Mouse (Mus musculus) embryonic facial prominence, embryonic 12.5 days (tissue): ENCODE data around the gene Gm20547. TPM values are rescaled to one million over a fixed set of nuclear protein-coding genes. Genes with fewer than 3 reads are reported as not detected.
A peak's percentile ranks its signal among the peaks of the same experiment; 100 is the strongest.

Source experiments
- ATAC-seq: fragments of 200-750 bp; cut with Nextera tagmentation; 2 replicates; pipeline ENCODE4 v1.8.0; 2017; ENCODE audit not compliant: insufficient number of reproducible peaks, insufficient read depth, low FRiP score, low TSS enrichment
- H3K27ac ChIP-seq: fragments of 300-500 bp; sonication (generic); 2 replicates; pipeline ENCODE4 v1.5.1; 2016; ENCODE audit warnings: mild to moderate bottlenecking
- H3K27me3 ChIP-seq: fragments of 300-500 bp; sonication (generic); 2 replicates; pipeline ENCODE4 v1.6.1; 2016; ENCODE audit warnings: mild to moderate bottlenecking, moderate library complexity
- H3K36me3 ChIP-seq: fragments of 300-500 bp; sonication (generic); 2 replicates; pipeline ENCODE4 v1.6.1; 2016; ENCODE audit warnings: mild to moderate bottlenecking
- H3K4me1 ChIP-seq: fragments of 300-500 bp; sonication (generic); 2 replicates; pipeline ENCODE4 v1.6.1; 2016
- H3K4me2 ChIP-seq: fragments of 300-500 bp; sonication (generic); replicated peaks from 2 replicates; pipeline ENCODE4 v1.6.1; 2016; ENCODE audit warnings: mild to moderate bottlenecking, moderate library complexity
- H3K4me3 ChIP-seq: fragments of 300-500 bp; sonication (generic); 2 replicates; pipeline ENCODE4 v1.5.1; 2016; ENCODE audit warnings: mild to moderate bottlenecking
- H3K9ac ChIP-seq: fragments of 300-500 bp; sonication (generic); 2 replicates; pipeline ENCODE4 v1.6.1; 2016; ENCODE audit warnings: mild to moderate bottlenecking, moderate library complexity
- H3K9me3 ChIP-seq: fragments of 300-500 bp; sonication (generic); 2 replicates; pipeline ENCODE4 v1.6.1; 2016; ENCODE audit warnings: mild to moderate bottlenecking, moderate library complexity
- WGBS: fragments of 180-500 bp; shearing (Covaris S2); methylation state at CpG from one replicate; pipeline ENCODE4 v1.1.7; 2016; 5-methylcytosine and 5-hydroxymethylcytosine counted together
- polyA plus RNA-seq: library from polyadenylated mRNA; unstranded; fragments of >200 nt; fragmentation: Nextera tagmentation; extraction: Ambion mirVana; gene quantifications from 2 replicates; pipeline ENCODE4 v1.2.1, GENCODE M21; 2016

The Gm20547 gene
- 0.31 TPM in 1 of 2 replicates, not detected in the other for polyA plus RNA-seq

DNA sequence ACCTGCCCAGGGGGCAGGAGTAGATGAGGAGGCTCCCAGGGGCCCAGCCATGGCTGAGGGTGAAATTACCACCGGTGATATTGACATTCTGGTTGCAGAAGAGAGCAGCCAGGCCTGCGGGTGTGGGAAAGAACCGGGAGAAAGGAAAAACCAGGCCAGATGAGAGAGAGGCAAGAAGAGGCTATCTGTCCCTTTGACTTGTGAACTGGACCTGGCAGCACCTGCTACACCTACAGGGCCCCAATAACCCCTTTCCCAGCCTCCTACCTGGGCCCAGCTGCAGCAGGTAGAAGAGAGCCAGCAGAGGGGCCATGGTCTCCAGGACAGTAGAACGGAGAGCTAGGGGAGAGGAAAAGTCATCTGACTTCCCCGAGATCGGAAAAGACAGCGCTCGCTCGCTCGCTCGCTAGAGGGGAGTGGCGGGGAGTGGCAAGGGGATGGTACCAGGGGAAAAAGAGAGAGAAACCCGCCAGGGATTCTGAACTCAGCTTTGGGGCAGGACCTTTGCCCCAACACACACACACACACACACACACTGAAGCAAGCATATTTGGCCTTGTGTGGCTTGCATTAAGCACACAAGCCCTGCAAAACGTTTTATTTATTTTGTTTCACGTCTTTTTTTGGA is at the start of gene Gm20547:
Gene Gm20547, minus strand, starts transcription at position 360 of the 628 bp plus-strand sequence.
- Histone ChIP-seq H3K4me2 (no peak within 1 kb of the TSS), H3K9me3 (no peaks in the 10 kb centered on the region), H3K4me3 (no peak within 1 kb of the TSS), H3K36me3 (no peaks in the 10 kb centered on the region), H3K4me1 (peaks cover 20% of the 10 kb centered on the region), H3K9ac (no peak within 1 kb of the TSS), H3K27ac (no peak within 1 kb of the TSS), H3K27me3 (0 out of 2 replicates have a peak, but pooled peaks cover 4% of the 10 kb centered on the region)
- ATAC-seq: no peak
- WGBS: 6% methylated on average over 15 of the region's 15 CpGs

GRCm38 (mm10) chr17:34931061-34931734 is 49.4 kb upstream of the Gm20547 start, which contains the start of gene Neu1:
Neu1 (plus strand) TSS chr17:34931253.
- ATAC-seq: peak; percentile 93
- Histone ChIP-seq H3K27ac (no peak within 1 kb of the TSS), H3K27me3 (0 out of 2 replicates have a peak, but pooled peaks cover 4% of the 10 kb centered on the region), H3K9ac (peak within 1 kb of the TSS; percentile 83), H3K36me3 (no peaks in the 10 kb centered on the region), H3K4me1 (peaks cover 12% of the 10 kb centered on the region), H3K4me2 (peak within 1 kb of the TSS; percentile 97), H3K9me3 (no peaks in the 10 kb centered on the region), H3K4me3 (peak within 1 kb of the TSS; percentile 75)
- under 1% methylated on average over 38 of the region's 38 CpGs for WGBS

DNA sequence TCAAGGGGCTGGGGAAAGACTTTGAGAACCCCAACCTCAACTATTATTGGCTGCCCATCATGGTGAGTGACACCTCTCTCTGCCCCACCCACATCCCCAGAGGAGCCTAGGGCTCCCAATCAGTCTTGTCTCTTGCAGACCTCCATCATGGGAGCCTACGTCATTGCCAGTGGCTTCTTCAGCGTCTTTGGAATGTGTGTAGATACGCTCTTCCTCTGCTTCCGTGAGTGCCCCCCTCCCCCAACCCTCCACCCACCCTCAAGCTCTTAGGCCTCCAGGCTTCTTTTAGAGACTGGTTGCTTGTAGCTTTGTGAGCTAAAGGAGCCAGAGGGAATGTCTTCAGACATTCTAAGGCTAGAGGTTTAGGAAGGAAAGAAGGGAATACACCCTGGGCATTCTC is 47.0 kb upstream of the Gm20547 start:
- ATAC-seq: no peak
- 60% methylated on average over 4 of the region's 4 CpGs for WGBS
- no peak overlapping the region for H3K9ac ChIP-seq
- no peak overlapping the region for H3K4me2 ChIP-seq
- no peaks in the 10 kb centered on the region for H3K36me3 ChIP-seq
- 0 out of 2 replicates have a peak, but pooled peaks cover 2% of the 10 kb centered on the region for H3K27me3 ChIP-seq
- peaks cover 8% of the 10 kb centered on the region for H3K4me1 ChIP-seq
- H3K27ac ChIP-seq: no peak overlapping the region
- no peak overlapping the region for H3K4me3 ChIP-seq
- no peaks in the 10 kb centered on the region for H3K9me3 ChIP-seq

DNA sequence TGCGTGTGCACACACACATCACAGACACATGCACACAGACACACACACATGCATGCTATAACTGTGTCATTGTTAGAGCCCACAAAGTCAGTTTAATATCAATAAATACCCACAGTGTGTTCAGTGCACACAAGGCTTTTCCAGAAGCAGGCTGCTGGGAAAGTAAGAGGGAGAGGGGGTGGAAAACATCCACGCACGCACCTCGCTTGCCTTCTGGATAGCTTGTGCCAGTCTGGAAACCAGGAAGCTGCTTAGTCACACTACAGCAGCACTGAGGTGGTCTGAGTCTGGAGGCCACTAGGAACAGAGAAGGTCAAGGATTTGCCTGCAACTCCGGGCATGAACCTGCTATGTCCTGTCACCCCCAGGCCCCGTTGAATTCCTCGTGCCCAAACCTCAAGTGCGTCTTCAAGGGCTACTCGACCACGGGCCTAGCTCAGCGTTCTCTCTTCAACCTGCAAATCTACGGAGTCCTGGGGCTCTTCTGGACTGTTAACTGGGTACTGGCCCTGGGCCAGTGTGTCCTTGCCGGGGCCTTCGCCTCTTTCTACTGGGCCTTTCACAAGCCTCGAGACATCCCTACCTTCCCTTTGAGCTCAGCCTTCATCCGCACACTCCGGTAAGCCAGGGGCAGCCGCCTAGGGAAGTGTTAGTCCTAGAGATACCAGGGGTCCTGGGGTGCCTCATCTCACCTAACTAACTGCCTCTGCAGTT is 45.6 kb upstream of the Gm20547 start:
- 89% methylated on average over 18 of the region's 18 CpGs for WGBS
- Histone ChIP-seq H3K4me1 (peaks cover 8% of the 10 kb centered on the region), H3K4me3 (no peak overlapping the region), H3K9me3 (no peaks in the 10 kb centered on the region), H3K27me3 (no peaks in the 10 kb centered on the region), H3K36me3 (no peaks in the 10 kb centered on the region), H3K27ac (no peak overlapping the region), H3K4me2 (no peak overlapping the region), H3K9ac (no peak overlapping the region)
- no peak for ATAC-seq

DNA sequence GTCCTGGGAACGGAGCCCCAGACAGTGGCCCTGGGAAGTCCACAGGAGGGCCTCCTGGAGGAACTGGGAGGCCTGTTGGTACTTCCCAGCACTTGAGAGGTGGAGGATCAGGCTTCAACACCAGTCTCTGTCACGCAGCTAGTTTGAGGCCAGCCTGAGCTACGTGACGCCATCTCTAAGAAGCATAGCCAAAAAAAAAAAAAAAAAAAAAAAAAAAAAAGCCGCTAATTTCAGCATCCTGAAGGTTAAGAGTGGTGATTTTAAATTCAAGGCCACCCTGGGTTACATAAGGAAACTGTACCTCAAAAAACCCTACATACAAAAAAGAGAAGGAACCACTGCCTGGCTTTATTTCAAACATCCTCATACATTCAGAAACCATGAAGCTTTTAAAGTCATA is 42.4 kb upstream of the Gm20547 start:
- Histone ChIP-seq H3K4me3 (no peak overlapping the region), H3K27me3 (no peaks in the 10 kb centered on the region), H3K9me3 (no peaks in the 10 kb centered on the region), H3K4me1 (no peaks in the 10 kb centered on the region), H3K9ac (no peak overlapping the region), H3K4me2 (no peak overlapping the region), H3K36me3 (no peaks in the 10 kb centered on the region), H3K27ac (no peak overlapping the region)
- no peak for ATAC-seq
- 73% methylated on average over 5 of the region's 5 CpGs for WGBS

DNA sequence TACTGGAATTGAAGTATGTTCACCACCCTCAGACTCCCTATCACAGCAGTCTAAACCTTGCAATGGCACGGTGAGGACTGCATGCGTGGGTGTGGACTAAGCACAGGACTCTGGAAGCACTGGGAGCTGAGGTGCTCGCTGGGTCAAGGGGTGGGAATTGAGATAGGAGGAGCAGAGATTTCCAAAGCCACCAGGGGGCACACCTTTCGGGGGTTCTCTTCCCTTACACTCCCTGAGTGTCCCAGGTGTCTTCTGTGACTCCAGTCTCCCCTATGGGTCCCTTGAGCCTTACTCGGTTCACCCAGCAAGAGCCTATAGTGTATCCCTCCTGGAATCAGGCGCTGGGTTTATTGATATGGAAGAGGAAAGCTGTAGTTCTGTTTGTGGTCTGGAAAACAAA is 41.1 kb upstream of the Gm20547 start:
- Histone ChIP-seq H3K27me3 (no peaks in the 10 kb centered on the region), H3K9ac (no peak overlapping the region), H3K27ac (no peak overlapping the region), H3K4me3 (no peak overlapping the region), H3K4me2 (no peak overlapping the region), H3K9me3 (no peaks in the 10 kb centered on the region), H3K36me3 (no peaks in the 10 kb centered on the region), H3K4me1 (no peaks in the 10 kb centered on the region)
- no peak for ATAC-seq
- WGBS: 47% methylated on average over 6 of the region's 6 CpGs

GRCm38 (mm10) chr17:34917188-34917587 is 35.3 kb upstream of the Gm20547 start:
- H3K4me3 ChIP-seq: no peak overlapping the region
- no peaks in the 10 kb centered on the region for H3K27me3 ChIP-seq
- H3K27ac ChIP-seq: no peak overlapping the region
- no peaks in the 10 kb centered on the region for H3K9me3 ChIP-seq
- WGBS: 82% methylated on average over 9 of the region's 9 CpGs
- no peak for ATAC-seq
- H3K4me2 ChIP-seq: no peak overlapping the region
- no peak overlapping the region for H3K9ac ChIP-seq
- peaks cover 19% of the 10 kb centered on the region for H3K36me3 ChIP-seq
- 0 out of 2 replicates have a peak, but pooled peaks cover 3% of the 10 kb centered on the region for H3K4me1 ChIP-seq

DNA sequence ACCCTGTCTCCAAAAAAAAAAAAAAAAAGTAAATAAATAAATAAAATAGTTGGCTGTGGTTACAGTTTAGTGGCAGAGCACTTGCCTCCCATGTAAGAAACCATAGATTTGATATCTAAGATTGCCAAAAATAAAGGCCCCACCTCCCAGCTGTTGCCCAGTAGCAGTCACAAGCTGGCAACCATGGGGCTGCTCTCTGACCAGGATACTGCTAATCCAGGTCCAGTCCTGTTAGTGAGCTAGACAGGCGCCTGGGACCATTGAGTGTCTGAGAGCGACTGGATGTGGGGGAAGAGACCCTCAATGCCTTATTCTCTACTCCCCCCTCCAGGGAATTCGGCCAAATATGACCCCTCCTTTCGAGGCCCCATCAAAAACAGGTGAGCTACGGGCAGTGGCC is 34.5 kb upstream of the Gm20547 start:
- H3K9me3 ChIP-seq: no peaks in the 10 kb centered on the region
- no peak for ATAC-seq
- H3K4me3 ChIP-seq: no peak overlapping the region
- no peak overlapping the region for H3K9ac ChIP-seq
- H3K4me2 ChIP-seq: no peak overlapping the region
- 0 out of 2 replicates have a peak, but pooled peaks cover 3% of the 10 kb centered on the region for H3K4me1 ChIP-seq
- no peak overlapping the region for H3K27ac ChIP-seq
- H3K36me3 ChIP-seq: peaks cover 28% of the 10 kb centered on the region
- 79% methylated on average over 5 of the region's 5 CpGs for WGBS
- no peaks in the 10 kb centered on the region for H3K27me3 ChIP-seq

DNA sequence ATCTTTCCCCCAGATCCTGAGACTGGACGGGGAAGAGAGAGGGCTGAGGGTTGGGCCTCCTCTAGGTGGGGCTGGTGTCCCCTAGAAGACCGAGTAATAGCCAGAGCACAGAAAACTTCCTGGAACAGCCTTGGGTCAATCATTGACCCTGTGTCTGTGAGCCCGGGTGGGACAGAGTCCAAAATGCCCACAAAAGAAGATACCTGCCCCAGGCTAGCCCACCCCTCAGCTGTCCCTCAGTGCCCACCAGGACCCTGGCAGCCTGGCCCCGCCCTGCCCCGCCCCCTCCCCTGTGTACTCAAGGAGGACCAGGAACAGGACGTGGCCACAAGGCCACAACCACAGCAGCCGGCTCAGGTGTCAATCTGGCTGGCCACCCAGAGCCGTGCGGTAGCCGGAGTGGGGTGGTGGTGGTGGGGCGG is 33.6 kb upstream of the Gm20547 start:
- no peak overlapping the region for H3K4me3 ChIP-seq
- WGBS: 20% methylated on average over 11 of the region's 11 CpGs

GRCm38 (mm10) chr17:34913930-34914665 is 32.3 kb upstream of the Gm20547 start, which contains the start of gene Slc44a4:
Slc44a4 (plus strand) TSS chr17:34914466.
- no peak within 1 kb of the TSS for H3K9ac ChIP-seq
- no peak for ATAC-seq
- peaks cover 50% of the 10 kb centered on the region for H3K36me3 ChIP-seq
- no peaks in the 10 kb centered on the region for H3K9me3 ChIP-seq
- H3K4me2 ChIP-seq: no peak within 1 kb of the TSS
- H3K27ac ChIP-seq: 0 out of 2 replicates have a peak within 1 kb of the TSS, but pooled peaks have one; percentile 41
- no peaks in the 10 kb centered on the region for H3K27me3 ChIP-seq
- 31% methylated on average over 18 of the region's 18 CpGs for WGBS
- no peak within 1 kb of the TSS for H3K4me3 ChIP-seq
- H3K4me1 ChIP-seq: 0 out of 2 replicates have a peak, but pooled peaks cover 3% of the 10 kb centered on the region

More for the DNA sequence above, 33.6 kb upstream of the Gm20547 start:
- Histone ChIP-seq H3K9me3 (no peaks in the 10 kb centered on the region), H3K36me3 (peaks cover 37% of the 10 kb centered on the region), H3K27ac (0 out of 2 replicates have a peak overlapping the region, but pooled peaks have one; percentile 41), H3K4me2 (no peak overlapping the region), H3K27me3 (no peaks in the 10 kb centered on the region), H3K9ac (no peak overlapping the region), H3K4me1 (0 out of 2 replicates have a peak, but pooled peaks cover 3% of the 10 kb centered on the region)
- ATAC-seq: no peak

- H3K4me2 ChIP-seq: no peak overlapping the region
- H3K27ac ChIP-seq: no peak overlapping the region
- H3K4me3 ChIP-seq: no peak overlapping the region
- H3K9ac ChIP-seq: no peak overlapping the region
- WGBS: 48% methylated on average over 5 of the region's 5 CpGs
- no peaks in the 10 kb centered on the region for H3K9me3 ChIP-seq
- peaks cover 72% of the 10 kb centered on the region for H3K36me3 ChIP-seq
- H3K27me3 ChIP-seq: no peaks in the 10 kb centered on the region
- H3K4me1 ChIP-seq: 0 out of 2 replicates have a peak, but pooled peaks cover 3% of the 10 kb centered on the region
- ATAC-seq: no peak
Observed at GRCm38 (mm10) chr17:34911945-34912351, 30.1 kb upstream of the Gm20547 start.
